Mouse (Mus musculus) adrenal gland (tissue): ENCODE measurements at regions not wholly inside any gene's neighbourhood (a gene's known extent, or its start where the extent isn't known, plus 50 kb on each side); places are given as distances from the start of the nearest gene placed in this dataset.
"Not testable (repeated sequence)": the region's sequence is repeated elsewhere in the genome, so short reads cannot be mapped to it uniquely, and the experiment has no call there.

Experiments
- intact Hi-C: fragments of 180-260 bp; cut with DNase I; formaldehyde crosslinking; loops from one replicate; pipeline ENCODE4 v1.15.1; 2025

DNA sequence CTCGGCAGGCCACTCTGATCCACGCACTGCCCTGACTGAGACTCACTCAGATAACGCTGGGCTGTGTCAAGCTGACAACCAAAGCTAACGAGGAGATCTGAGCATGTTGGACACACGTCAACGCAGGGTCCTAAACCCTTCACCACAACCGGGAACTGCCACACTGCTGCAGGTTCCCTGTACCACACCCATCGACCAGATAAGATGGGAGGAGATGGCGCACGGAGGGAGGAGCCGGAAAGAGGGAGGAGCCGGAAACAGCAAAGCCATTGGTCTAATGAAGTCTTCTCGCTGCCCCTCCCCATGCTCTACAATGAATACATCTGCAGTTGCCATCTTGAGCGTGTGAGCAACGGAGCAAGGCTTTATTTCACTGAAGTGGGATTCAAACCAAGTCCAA lies 182.9 kb upstream of the Rpl38 start:
- intact Hi-C loops: no loop called here

GRCm38 (mm10) chr11:114484668-114484953 lies 183.7 kb upstream of the Rpl38 start:
- intact Hi-C loops: no loop called here

DNA sequence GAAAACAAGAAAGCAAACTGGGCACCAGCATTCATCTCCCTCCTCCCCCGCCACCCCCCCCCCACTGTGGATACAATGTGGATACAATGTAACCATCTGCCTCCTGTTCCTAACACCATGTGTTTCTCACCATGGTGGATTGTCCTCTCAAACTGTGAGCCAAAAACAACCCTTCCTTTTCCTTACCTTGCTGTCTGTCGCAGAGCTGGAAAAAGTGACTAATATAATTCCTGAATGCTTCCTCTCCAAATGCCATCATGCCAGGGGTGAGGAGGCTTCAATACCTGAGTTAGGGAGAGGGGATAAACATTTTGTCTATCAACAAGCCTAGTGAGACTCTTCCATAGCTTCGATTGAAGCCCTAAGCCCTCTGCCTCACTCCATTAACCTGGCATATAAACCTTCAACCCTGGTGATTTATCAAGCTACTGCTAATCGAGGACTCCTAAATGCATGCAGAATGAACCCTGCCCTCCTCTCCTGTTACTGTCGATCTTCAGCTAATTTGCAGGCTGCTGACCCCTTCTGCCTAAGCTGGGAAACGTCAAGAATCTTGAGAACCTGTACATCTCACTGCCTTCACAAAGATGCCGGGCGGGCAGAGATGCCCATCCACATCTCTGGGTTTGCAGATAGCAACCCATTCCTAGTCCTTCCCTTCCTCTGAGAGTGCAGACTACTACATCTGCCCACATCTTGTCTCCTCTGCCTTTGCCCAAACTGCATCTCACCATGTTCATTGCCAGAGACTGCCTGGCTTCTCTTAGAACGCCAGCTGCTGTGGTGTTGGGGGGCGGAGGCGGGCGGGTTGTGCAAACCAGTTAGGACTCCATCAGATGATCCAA lies 184.3 kb upstream of the Rpl38 start:
- intact Hi-C loops: no loop called here

DNA sequence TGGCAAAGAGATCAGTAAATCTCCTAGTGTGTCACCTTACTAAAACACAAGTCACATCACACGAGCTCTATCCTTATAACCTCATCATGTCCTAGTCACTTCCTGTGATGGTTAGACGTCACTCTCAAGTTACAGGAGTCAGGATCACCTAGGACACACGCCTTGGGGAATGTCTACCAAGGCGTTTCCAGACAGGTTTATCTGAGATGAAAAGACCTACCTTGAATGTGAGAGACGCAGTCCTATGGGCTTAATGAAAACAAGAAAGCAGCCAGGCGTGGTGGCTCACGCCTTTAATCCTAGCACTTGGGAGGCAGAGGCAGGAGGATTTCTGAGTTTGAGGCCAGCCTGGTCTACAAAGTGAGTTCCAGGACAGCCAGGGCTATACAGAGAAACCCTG lies 185.0 kb upstream of the Rpl38 start:
- intact Hi-C loops: not testable (repeated sequence)

GRCm38 (mm10) chr11:114482070-114482469 lies 186.3 kb upstream of the Rpl38 start:
- intact Hi-C loops: no loop called here

- intact Hi-C loops: no loop called here
Observed at GRCm38 (mm10) chr11:114481037-114481436, 187.3 kb upstream of the Rpl38 start.

DNA sequence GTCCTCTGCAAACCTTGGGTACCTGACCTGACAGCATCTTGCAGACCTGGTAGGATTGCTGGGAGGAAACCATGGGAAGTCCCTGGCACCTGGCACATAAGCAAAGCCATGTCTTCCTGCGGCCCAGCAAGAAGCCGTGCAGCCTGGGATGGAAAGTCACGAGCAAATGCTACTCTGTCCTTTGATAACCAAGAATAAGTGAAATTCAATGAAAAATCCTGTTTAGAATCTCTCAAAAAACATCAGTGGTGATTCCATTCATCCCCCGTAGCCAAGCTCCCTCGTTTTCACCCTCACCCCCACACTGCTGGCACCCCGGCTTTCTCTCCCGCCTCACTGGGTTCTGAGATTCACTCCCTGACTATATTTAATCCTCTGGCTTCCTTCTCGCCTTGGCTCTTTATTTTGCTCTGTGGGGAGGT lies 188.2 kb upstream of the Rpl38 start:
- intact Hi-C loops: no loop called here

GRCm38 (mm10) chr11:114478736-114479135 lies 189.6 kb upstream of the Rpl38 start:
- intact Hi-C loops: no loop called here

GRCm38 (mm10) chr11:114477365-114477764 lies 191.0 kb upstream of the Rpl38 start:
- intact Hi-C loops: loop anchor here (1.0 kb wide), 1 partner anchor 159 kb away; no protein-coding TSS in a partner anchor

GRCm38 (mm10) chr11:114472501-114473260 lies 195.6 kb upstream of the Rpl38 start:
- intact Hi-C loops: no loop called here

DNA sequence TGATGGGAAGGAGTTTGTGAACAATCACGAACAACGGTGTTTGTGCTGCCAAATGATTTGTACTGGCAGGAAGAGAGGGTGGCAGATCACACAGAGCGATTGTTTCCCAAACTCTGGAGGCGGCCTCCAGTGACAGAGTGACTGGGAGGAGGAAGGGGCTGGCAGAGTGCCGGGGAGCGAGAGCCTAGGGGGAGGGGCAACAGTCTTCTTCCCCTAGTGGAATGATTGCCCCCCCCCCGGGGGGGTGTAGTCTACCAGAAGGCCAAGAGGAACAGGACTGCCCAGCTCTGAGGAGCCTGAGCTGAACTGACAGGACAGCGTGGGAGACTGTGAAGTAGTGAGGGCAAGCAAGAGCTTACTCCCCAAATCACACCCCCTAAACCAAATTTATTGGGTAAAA lies 199.9 kb upstream of the Rpl38 start:
- intact Hi-C loops: no loop called here

DNA sequence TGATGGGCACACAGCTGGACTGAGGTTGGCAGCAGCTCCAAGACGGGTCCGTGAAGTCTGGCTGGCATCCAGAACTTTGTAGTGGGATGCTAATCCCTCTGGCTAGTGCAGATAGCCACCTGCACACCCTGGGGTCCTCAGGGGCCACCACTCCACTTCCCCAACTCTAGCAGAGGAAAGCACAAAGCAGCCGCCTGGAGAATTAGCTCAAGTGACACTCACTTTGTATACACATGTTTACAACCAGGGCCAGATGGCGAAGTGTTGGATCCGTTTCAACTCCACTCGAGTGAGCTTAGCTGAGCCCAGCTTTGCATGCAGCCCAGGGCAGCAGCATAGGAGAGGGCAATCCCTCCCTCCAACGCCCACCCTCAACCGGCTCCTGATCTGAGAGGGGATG lies 200.5 kb upstream of the Rpl38 start:
- intact Hi-C loops: no loop called here

DNA sequence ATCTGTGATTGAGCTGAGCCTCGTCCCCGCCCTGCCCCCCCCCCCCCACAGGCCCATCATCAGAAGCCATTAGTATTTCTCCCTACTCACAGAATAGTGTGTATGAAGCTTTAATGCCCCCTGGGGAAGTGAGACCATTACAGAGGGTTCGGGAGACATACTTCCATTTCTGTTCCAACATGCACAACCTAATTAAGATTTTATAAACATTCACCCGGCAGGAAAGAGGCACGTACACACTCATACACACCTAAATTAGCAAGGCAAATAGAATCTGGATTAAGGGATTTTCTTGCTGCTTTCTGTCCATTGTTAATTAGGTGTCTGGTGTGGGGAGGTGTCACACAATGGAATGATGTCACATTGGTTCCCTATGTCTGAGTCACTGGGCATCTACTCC lies 202.8 kb upstream of the Rpl38 start:
- intact Hi-C loops: no loop called here

GRCm38 (mm10) chr11:114462755-114463374 lies 205.5 kb upstream of the Rpl38 start:
- intact Hi-C loops: no loop called here

- intact Hi-C loops: no loop called here
Observed at GRCm38 (mm10) chr11:114454876-114455330, 213.4 kb upstream of the Rpl38 start.

- intact Hi-C loops: no loop called here
Observed at GRCm38 (mm10) chr11:114448776-114449401, 219.4 kb upstream of the Rpl38 start.

- intact Hi-C loops: no loop called here
Observed at GRCm38 (mm10) chr11:114447461-114447847, 220.9 kb upstream of the Rpl38 start.

- intact Hi-C loops: no loop called here
Observed at GRCm38 (mm10) chr11:114446617-114447460, 221.5 kb upstream of the Rpl38 start.

GRCm38 (mm10) chr11:114446075-114446616 lies 222.2 kb upstream of the Rpl38 start:
- intact Hi-C loops: no loop called here

DNA sequence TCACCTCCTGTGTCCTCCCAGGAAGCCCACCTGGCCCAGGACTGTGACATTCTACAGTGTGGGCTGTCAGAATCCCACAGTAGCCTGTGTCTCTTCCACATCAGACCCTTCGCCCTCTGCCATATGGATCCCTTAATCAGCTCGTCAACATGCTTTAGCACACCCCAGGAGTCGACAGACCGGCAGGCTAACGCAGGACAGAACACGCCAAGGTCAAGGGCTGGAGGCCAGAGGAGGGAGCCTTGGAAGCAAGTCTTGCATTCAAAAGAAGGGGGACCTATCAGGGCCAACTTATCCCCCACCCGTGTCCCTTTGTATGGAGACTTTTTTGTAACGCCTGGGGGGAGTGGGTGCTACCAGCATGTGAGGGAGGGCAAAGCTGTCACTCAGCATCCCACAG lies 224.1 kb upstream of the Rpl38 start:
- intact Hi-C loops: no loop called here

GRCm38 (mm10) chr11:114443444-114443843 lies 224.9 kb upstream of the Rpl38 start:
- intact Hi-C loops: no loop called here
